ENCODE assay signal across 7 mouse cellular contexts in genomic region chr10:7391935-7392930, GRCm38 (mm10).
DNase-seq lines count a peak whose midpoint lies in the region; ATAC-seq and TF ChIP-seq lines count a peak whose summit lies in the region.

No protein-coding gene starts in this region.

- H3K36me3 ChIP-seq in heart, postnatal 0 days (replicated peaks; ENCODE audit: control insufficient read depth, insufficient read depth, low read length), result no peaks in the 10 kb centered on the region
- no peaks in the 10 kb centered on the region for H3K36me3 ChIP-seq in limb, embryonic 13.5 days

- DNase-seq in right cerebral cortex, postnatal 4 days, result peak; percentile 16
- no peak for DNase-seq in right cerebral cortex, adult 18-20 months
- DNase-seq in embryo, embryonic 10.5 days (ENCODE audit: low spot score), result peak; percentile 53
- DNase-seq in heart, postnatal 0 days (ENCODE audit: low spot score), result no peak

- TF ChIP-seq CTCF in heart, postnatal 0 days (IDR thresholded peaks at IDR 0.05; ENCODE audit: low read depth), result no peak
- TF ChIP-seq CTCF in olfactory bulb, adult 2 months (IDR thresholded peaks at IDR 0.05; ENCODE audit: insufficient read depth, low read depth, low read length), result no peak

- no peak for TF ChIP-seq POLR2A in olfactory bulb, adult 2 months (IDR thresholded peaks at IDR 0.05; ENCODE audit: insufficient read depth, low read depth, low read length)

- H3K4me1 ChIP-seq in heart, postnatal 0 days (ENCODE audit: control insufficient read depth, insufficient read depth), result 0 out of 2 replicates have a peak, but pooled peaks cover 5% of the 10 kb centered on the region
- peaks cover 20% of the 10 kb centered on the region for H3K4me1 ChIP-seq in limb, embryonic 13.5 days
- H3K4me1 ChIP-seq in olfactory bulb, adult 2 months (ENCODE audit: control insufficient read depth, insufficient read depth, low read length), result peaks cover 28% of the 10 kb centered on the region

- peak; percentile 6; the same call in 1 of the 2 replicates for ATAC-seq in heart, postnatal 0 days (ENCODE audit: insufficient read depth, low read depth)
- peak; percentile 54 for ATAC-seq in limb, embryonic 13.5 days (ENCODE audit: low FRiP score, low read depth)
- ATAC-seq in frontal cortex, adult (ENCODE audit: low TSS enrichment), result no peak

- H3K27ac ChIP-seq in heart, postnatal 0 days (ENCODE audit: low read depth), result no peak overlapping the region
- H3K27ac ChIP-seq in limb, embryonic 13.5 days, result no peak overlapping the region
- H3K27ac ChIP-seq in olfactory bulb, adult 2 months (ENCODE audit: insufficient read depth, low read depth, low read length), result no peak overlapping the region

- WGBS in heart, postnatal 0 days, result under 1% methylated on average over 72 of the region's 73 CpGs
- under 1% methylated on average over 73 of the region's 73 CpGs for WGBS in limb, embryonic 13.5 days
- under 1% methylated on average over 73 of the region's 73 CpGs for WGBS in olfactory bulb, adult 2 months

- H3K9me3 ChIP-seq in heart, postnatal 0 days (replicated peaks; ENCODE audit: control insufficient read depth, low read length), result no peaks in the 10 kb centered on the region
- no peaks in the 10 kb centered on the region for H3K9me3 ChIP-seq in limb, embryonic 13.5 days

- no peak for TF ChIP-seq EP300 in heart, postnatal 0 days (IDR thresholded peaks at IDR 0.05; ENCODE audit: low read depth)

- H3K27me3 ChIP-seq in heart, postnatal 0 days (ENCODE audit: control insufficient read depth, insufficient read depth, low read length), result peaks cover 28% of the 10 kb centered on the region
- peaks cover 46% of the 10 kb centered on the region for H3K27me3 ChIP-seq in limb, embryonic 13.5 days

- H3K4me2 ChIP-seq in heart, postnatal 0 days (ENCODE audit: low read depth, low read length), result peak overlapping the region; percentile 84
- H3K4me2 ChIP-seq in limb, embryonic 13.5 days (replicated peaks), result peak overlapping the region; percentile 99

- peak overlapping the region; percentile 57 for H3K4me3 ChIP-seq in heart, postnatal 0 days (ENCODE audit: low read depth, low read length)
- H3K4me3 ChIP-seq in limb, embryonic 13.5 days, result peak overlapping the region; percentile 62
- H3K4me3 ChIP-seq in olfactory bulb, adult 2 months (ENCODE audit: insufficient read depth, low read depth, low read length), result peak overlapping the region; percentile 52

- peak overlapping the region; percentile 26; the same call in 1 of the 2 replicates for H3K9ac ChIP-seq in heart, postnatal 0 days (replicated peaks; ENCODE audit: low read depth, low read length)
- H3K9ac ChIP-seq in limb, embryonic 13.5 days, result peak overlapping the region; percentile 68

Comparison
In these comparisons a context has a peak if more than half of its experiments do, and no peak if none do; other contexts are left out.
1. DNase-seq: peak in right cerebral cortex, postnatal 4 days (single experiment) and embryo, embryonic 10.5 days (single experiment); none in right cerebral cortex, adult 18-20 months (single experiment) and heart, postnatal 0 days (single experiment).
2. Peak in every context shown above with its lines, with median percentiles within 50 percentile points of each other: H3K4me3 ChIP-seq.